Mouse (Mus musculus) midbrain, embryonic 11.5 days (tissue): ENCODE results near the gene Dpep2nb. TPM values are rescaled to one million over a fixed set of nuclear protein-coding genes. Genes with fewer than 3 reads are reported as not detected.
A peak's percentile ranks its signal among the peaks of the same experiment; 100 is the strongest.

Source experiments
- ATAC-seq: fragments of 200-750 bp; cut with Nextera tagmentation; 2 replicates; pipeline ENCODE4 v1.8.0; 2017; ENCODE audit warnings: moderate TSS enrichment, moderate library complexity; ENCODE audit not compliant: low FRiP score
- DNase-seq: peaks from one replicate; pipeline ENCODE4 v3.0.0; 2015; ENCODE audit warnings: low spot score; ENCODE audit errors: missing footprints
- H3K27ac ChIP-seq: fragments of 300-500 bp; sonication (generic); 2 replicates; pipeline ENCODE4 v1.5.1; 2014; ENCODE audit warnings: low read depth, low read length
- H3K27me3 ChIP-seq: fragments of 300-500 bp; sonication (generic); 2 replicates; pipeline ENCODE4 v1.6.1; 2014; ENCODE audit warnings: mild to moderate bottlenecking, low read length, moderate library complexity, mixed read lengths; ENCODE audit not compliant: control insufficient read depth, insufficient read depth
- H3K36me3 ChIP-seq: fragments of 300-500 bp; sonication (generic); 2 replicates; pipeline ENCODE4 v1.6.1; 2014; ENCODE audit warnings: mild to moderate bottlenecking, low read length, moderate library complexity, mixed read lengths; ENCODE audit not compliant: control insufficient read depth, insufficient read depth
- H3K4me1 ChIP-seq: fragments of 300-500 bp; sonication (generic); 2 replicates; pipeline ENCODE4 v1.6.1; 2014; ENCODE audit warnings: low read length; ENCODE audit not compliant: control insufficient read depth, insufficient read depth
- H3K4me2 ChIP-seq: fragments of 300-500 bp; sonication (generic); 2 replicates; pipeline ENCODE4 v1.6.1; 2014; ENCODE audit warnings: mild to moderate bottlenecking, moderate library complexity
- H3K4me3 ChIP-seq: fragments of 300-500 bp; sonication (generic); 2 replicates; pipeline ENCODE4 v1.5.1; 2014; ENCODE audit warnings: low read depth, low read length
- H3K9ac ChIP-seq: fragments of 300-500 bp; sonication (generic); 2 replicates; pipeline ENCODE4 v1.6.1; 2014; ENCODE audit warnings: low read length
- H3K9me3 ChIP-seq: fragments of 300-500 bp; sonication (generic); 2 replicates; pipeline ENCODE4 v1.6.1; 2016; ENCODE audit warnings: low read length; ENCODE audit not compliant: control insufficient read depth
- WGBS: fragments of 180-500 bp; shearing (Covaris S2); extraction: QIAGEN DNeasy Blood & Tissue Kit; methylation state at CpG from one replicate; pipeline ENCODE4 v1.1.7; 2014; 5-methylcytosine and 5-hydroxymethylcytosine counted together
- polyA plus RNA-seq: library from polyadenylated mRNA; unstranded; fragments of >200 nt; fragmentation: Nextera tagmentation; extraction: Ambion mirVana; gene quantifications from 2 replicates; pipeline ENCODE4 v1.2.1, GENCODE M21; 2014

The Dpep2nb gene
- polyA plus RNA-seq, 1 experiment from 2014 or later: not detected

DNA sequence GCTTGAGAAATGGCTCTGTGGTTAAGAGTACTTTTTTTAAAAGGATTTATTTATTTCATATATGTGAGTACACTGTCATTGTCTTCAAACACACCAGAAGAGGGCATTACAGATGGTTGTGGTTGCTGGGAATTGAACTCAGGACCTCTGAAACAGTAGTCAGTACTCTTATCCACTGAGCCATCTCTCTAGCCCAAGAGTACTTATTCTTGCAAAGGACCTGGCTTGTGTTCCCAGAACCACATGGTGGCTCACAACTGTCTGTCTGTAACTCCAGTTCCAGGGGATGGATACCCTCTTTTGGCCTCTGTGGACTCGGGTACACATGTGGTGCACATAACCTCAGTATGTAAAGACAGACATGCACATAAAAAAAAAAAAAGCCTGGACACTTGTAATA lies 36.4 kb downstream of the Dpep2nb start:
- H3K27me3 ChIP-seq: peaks cover 20% of the 10 kb centered on the region
- H3K4me1 ChIP-seq: peaks cover 6% of the 10 kb centered on the region
- DNase-seq (no peak), ATAC-seq (no peak)
- WGBS: 85% methylated on average over 1 of the region's 1 CpGs
- no peak overlapping the region for H3K4me3 ChIP-seq
- no peak overlapping the region for H3K27ac ChIP-seq
- no peaks in the 10 kb centered on the region for H3K9me3 ChIP-seq
- H3K9ac ChIP-seq: no peak overlapping the region
- no peaks in the 10 kb centered on the region for H3K36me3 ChIP-seq
- no peak overlapping the region for H3K4me2 ChIP-seq

DNA sequence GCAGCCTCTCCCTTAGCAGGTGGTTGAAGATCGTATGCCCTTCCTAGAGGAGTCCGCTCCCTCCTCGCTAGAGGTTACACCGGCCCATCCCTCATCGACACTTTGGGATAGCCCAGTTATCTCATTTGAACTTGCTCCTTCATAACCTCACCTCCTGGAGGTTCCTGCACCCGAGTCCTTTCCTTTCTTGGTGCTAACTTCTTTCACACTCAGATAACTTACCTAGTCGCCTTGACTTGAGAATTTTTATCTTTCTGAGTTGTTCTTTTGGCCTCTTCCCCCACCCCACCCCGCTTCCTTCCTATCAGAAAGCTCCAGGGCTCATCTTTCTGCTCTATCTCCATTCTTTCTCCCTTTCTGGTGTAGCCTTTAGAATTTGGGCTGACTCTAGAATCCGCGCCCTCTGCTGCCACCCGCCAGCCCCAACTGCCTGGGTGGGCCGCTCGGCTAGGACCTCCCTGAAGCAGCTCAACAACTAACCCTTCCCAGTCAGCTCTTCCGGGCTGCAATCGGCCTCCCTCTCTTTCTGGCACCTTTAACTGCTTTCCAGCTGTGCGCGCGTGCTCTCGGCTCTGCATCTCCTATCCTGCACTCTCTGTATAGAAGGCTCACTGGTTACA lies 39.0 kb downstream of the Dpep2nb start:
- H3K9ac ChIP-seq: no peak overlapping the region
- H3K27me3 ChIP-seq: peaks cover 20% of the 10 kb centered on the region
- WGBS: 10% methylated on average over 19 of the region's 19 CpGs
- no peaks in the 10 kb centered on the region for H3K9me3 ChIP-seq
- H3K27ac ChIP-seq: no peak overlapping the region
- no peak overlapping the region for H3K4me3 ChIP-seq
- H3K4me2 ChIP-seq: no peak overlapping the region; the same call in 1 of the 2 replicates
- ATAC-seq: no peak
- peaks cover 6% of the 10 kb centered on the region for H3K4me1 ChIP-seq
- peak; percentile 93 for DNase-seq
- no peaks in the 10 kb centered on the region for H3K36me3 ChIP-seq

DNA sequence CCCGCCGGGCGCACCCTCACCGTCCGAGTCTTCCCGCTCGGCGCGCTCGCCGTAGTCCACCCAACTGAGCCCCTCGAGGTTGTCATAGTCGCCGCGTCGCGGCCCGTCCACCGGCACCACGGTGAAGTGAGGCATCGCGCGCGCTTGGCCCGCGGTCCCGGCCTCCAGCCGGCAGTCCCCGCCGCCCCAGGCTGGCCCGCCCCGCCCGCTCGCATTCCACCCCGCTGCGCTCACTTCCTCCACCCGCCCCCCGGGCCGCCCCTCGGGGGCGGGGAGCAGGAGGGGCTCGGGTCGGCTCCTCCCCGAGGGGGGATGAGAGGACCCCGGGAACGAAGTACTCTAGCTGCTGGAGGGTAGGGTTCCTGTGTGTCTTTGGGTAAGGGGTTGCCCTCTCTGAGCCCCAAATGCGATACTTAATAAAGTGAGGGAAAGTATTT lies 39.9 kb downstream of the Dpep2nb start, which contains the start of gene Slc12a4:
Gene Slc12a4 (minus strand): TSS at position 193 of the 437 bp plus-strand sequence.
- H3K27me3 ChIP-seq: peaks cover 20% of the 10 kb centered on the region
- H3K9ac ChIP-seq: peak within 1 kb of the TSS; percentile 66
- no peaks in the 10 kb centered on the region for H3K36me3 ChIP-seq
- H3K27ac ChIP-seq: no peak within 1 kb of the TSS
- H3K4me1 ChIP-seq: peaks cover 6% of the 10 kb centered on the region
- H3K4me3 ChIP-seq: peak within 1 kb of the TSS; percentile 52
- under 1% methylated on average over 42 of the region's 47 CpGs for WGBS
- peak; percentile 88 for ATAC-seq
- DNase-seq: peak; percentile 94
- H3K9me3 ChIP-seq: no peaks in the 10 kb centered on the region
- peak within 1 kb of the TSS; percentile 74 for H3K4me2 ChIP-seq

DNA sequence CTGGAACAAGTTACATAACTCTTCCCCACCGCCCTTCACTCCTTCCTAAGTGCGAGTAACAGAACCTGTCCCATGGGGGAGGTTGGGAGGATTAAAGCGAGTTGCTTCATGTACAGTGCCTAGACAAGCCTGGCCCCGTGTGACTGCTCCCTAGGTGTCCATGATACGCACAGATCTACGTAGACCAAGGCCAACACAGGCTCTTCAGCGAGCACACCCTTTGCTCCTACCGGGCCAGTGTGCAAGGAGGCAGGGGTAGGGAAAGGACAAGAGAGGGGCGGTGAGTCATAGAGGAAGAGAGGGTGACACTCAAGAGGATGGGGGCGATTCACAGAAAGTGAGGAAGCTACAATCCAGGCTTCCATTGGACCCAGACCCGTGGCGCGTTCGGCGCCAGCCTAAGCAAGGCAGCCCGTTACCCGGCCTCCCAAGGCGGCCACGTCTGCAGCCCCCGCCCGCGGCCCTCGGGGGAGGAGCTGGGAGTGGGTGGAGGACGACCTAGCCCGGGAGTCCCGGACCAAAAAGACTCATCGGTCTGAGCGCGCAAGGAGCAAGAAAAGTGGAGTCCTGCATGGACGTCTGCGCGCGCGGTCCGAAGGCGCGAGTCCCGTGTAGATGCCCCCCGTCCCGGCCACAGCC lies 40.4 kb downstream of the Dpep2nb start:
- Histone ChIP-seq H3K27ac (no peak overlapping the region), H3K36me3 (no peaks in the 10 kb centered on the region), H3K4me2 (peak overlapping the region; percentile 74), H3K9ac (peak overlapping the region; percentile 66), H3K27me3 (peaks cover 20% of the 10 kb centered on the region), H3K4me1 (peaks cover 6% of the 10 kb centered on the region), H3K9me3 (no peaks in the 10 kb centered on the region), H3K4me3 (peak overlapping the region; percentile 52)
- peak; percentile 91 for DNase-seq
- WGBS: 3% methylated on average over 39 of the region's 40 CpGs
- peak; percentile 71 for ATAC-seq

DNA sequence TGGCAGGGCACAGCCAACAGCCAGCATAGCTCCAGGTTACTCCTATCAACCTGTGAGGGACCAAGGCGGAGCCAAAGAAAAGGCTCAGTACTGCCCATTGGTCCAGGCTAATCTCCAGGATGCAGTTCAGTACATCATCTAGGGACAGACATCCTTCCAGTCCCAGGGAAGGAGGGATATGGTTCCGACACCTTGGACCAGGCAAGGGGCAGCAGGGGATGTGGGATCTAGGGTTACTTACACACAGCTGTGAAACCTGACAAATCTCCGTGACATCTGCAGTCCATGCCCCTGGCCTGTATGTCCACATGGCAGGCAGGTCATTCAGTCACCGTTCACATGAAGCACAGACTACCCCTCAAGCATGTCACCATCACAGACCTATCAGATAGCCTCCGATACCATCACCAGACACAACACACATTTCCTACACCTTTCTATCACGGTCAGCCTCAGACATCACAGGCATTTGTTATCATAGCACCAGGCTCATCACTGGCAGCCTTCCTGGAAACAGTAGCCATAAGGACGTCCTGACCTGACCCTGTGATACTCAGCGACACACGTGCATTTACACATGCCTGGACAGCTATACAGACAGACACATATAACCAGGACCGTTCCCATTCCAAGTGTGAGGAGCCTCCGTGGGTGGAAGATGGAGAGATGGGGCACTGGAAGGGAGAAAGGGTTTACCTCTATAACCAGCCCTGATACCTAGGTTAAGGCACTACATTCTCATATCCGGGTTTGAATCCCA lies 41.1 kb downstream of the Dpep2nb start:
- ATAC-seq (no peak), DNase-seq (no peak)
- Histone ChIP-seq H3K4me3 (no peak overlapping the region), H3K4me2 (peak overlapping the region; percentile 74), H3K9ac (peak overlapping the region; percentile 66), H3K36me3 (no peaks in the 10 kb centered on the region), H3K4me1 (peaks cover 6% of the 10 kb centered on the region), H3K9me3 (no peaks in the 10 kb centered on the region), H3K27ac (no peak overlapping the region), H3K27me3 (peaks cover 20% of the 10 kb centered on the region)
- 74% methylated on average over 12 of the region's 12 CpGs for WGBS

DNA sequence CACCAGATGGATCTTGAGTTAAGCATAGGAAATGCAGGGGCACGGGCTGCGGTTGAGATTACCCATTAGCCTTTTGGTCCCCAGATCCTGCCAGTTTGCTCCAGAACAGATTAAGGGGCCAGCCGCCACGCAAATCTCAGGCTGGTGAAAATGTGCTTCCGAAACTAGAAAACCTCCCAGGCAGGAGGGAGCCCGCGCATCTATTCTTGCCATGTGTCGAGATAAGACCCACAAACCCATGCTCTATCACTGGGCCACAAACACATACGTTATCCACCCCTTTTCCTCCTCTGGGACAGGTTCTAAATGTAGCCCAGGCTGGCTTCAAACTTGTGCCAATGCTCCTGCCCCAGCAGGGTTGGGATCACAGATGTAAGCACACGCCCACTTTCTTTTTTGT lies 44.2 kb downstream of the Dpep2nb start:
- no peaks in the 10 kb centered on the region for H3K9me3 ChIP-seq
- no peak overlapping the region for H3K9ac ChIP-seq
- H3K27ac ChIP-seq: no peak overlapping the region
- H3K4me1 ChIP-seq: peaks cover 2% of the 10 kb centered on the region
- no peaks in the 10 kb centered on the region for H3K36me3 ChIP-seq
- H3K27me3 ChIP-seq: peaks cover 15% of the 10 kb centered on the region
- no peak overlapping the region for H3K4me3 ChIP-seq
- ATAC-seq (no peak), DNase-seq (no peak)
- H3K4me2 ChIP-seq: no peak overlapping the region
- 88% methylated on average over 10 of the region's 10 CpGs for WGBS

DNA sequence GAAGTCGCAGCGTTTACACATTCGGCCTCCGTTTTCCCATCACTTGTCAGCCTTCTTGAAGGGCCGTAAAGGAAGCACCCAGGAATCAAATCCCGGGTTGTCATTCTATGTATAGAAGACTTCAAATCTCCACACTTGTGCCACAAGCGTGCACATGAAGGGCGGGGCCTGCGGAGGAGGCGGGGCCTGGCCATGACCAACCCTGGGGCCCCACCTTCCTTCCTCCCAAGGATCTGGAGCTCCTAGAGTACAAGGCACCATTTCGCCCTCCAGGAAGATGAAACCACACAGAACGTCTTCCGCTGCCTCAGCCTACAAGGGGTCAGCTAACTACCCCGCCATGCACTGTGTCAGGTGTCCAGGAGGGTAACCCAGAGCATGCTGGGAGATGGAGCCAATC lies 44.7 kb downstream of the Dpep2nb start:
- ATAC-seq (no peak), DNase-seq (no peak)
- H3K4me3 ChIP-seq: no peak overlapping the region
- 72% methylated on average over 14 of the region's 14 CpGs for WGBS
- no peak overlapping the region for H3K27ac ChIP-seq
- H3K36me3 ChIP-seq: no peaks in the 10 kb centered on the region
- no peak overlapping the region for H3K9ac ChIP-seq
- peaks cover 12% of the 10 kb centered on the region for H3K27me3 ChIP-seq
- H3K4me1 ChIP-seq: peaks cover 2% of the 10 kb centered on the region
- no peaks in the 10 kb centered on the region for H3K9me3 ChIP-seq
- no peak overlapping the region for H3K4me2 ChIP-seq

DNA sequence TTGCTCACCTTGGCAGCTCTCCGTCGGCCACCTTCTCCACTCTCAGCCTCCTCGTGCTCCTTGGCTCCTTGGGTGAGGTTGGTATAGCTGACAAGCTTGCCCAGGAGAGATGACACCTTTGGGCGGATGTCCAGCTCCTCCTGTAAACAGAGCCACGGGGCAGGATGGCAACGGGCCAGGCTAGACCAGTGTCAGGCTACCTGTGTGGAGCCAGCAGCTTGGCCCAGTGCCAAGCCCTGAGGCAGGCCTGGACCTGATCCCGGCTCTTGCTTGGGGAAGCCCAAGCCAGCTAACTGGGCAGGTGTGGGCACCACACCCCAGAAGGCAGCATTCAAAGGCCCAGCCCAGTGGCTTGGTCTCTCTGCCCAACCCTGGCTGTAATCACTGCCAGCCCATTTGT lies 46.4 kb downstream of the Dpep2nb start:
- WGBS: 92% methylated on average over 7 of the region's 7 CpGs
- Histone ChIP-seq H3K4me3 (no peak overlapping the region), H3K4me2 (no peak overlapping the region), H3K9ac (no peak overlapping the region), H3K27ac (no peak overlapping the region), H3K9me3 (no peaks in the 10 kb centered on the region), H3K27me3 (no peaks in the 10 kb centered on the region), H3K36me3 (no peaks in the 10 kb centered on the region), H3K4me1 (no peaks in the 10 kb centered on the region)
- DNase-seq (no peak), ATAC-seq (no peak)

DNA sequence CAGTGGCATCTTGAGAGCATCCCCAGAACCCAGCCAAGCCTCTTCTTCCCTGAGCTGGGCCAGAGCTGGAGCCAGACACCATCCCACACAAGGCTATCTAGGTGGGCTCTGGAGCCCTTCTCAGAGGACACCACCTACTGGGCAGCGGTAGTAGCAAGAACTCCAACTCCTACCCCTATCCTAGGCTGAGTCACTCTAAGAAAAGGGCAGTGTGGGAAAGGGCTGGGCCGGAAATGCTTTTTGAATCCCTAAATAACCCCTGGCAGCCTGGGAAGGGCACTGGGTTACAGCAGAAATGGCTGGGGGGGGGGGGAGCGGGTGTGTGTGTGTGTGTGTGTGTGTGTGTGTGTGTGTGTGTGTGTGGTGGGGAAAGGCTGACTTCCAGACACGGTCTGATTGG lies 48.0 kb downstream of the Dpep2nb start:
- Histone ChIP-seq H3K27me3 (no peaks in the 10 kb centered on the region), H3K36me3 (no peaks in the 10 kb centered on the region), H3K4me2 (no peak overlapping the region), H3K4me3 (no peak overlapping the region), H3K9me3 (no peaks in the 10 kb centered on the region), H3K9ac (no peak overlapping the region), H3K27ac (no peak overlapping the region), H3K4me1 (no peaks in the 10 kb centered on the region)
- WGBS: 84% methylated on average over 3 of the region's 4 CpGs
- ATAC-seq (no peak), DNase-seq (no peak)
